Mouse (Mus musculus): ENCODE data around the gene Nkrf.

Nkrf gene

DNA sequence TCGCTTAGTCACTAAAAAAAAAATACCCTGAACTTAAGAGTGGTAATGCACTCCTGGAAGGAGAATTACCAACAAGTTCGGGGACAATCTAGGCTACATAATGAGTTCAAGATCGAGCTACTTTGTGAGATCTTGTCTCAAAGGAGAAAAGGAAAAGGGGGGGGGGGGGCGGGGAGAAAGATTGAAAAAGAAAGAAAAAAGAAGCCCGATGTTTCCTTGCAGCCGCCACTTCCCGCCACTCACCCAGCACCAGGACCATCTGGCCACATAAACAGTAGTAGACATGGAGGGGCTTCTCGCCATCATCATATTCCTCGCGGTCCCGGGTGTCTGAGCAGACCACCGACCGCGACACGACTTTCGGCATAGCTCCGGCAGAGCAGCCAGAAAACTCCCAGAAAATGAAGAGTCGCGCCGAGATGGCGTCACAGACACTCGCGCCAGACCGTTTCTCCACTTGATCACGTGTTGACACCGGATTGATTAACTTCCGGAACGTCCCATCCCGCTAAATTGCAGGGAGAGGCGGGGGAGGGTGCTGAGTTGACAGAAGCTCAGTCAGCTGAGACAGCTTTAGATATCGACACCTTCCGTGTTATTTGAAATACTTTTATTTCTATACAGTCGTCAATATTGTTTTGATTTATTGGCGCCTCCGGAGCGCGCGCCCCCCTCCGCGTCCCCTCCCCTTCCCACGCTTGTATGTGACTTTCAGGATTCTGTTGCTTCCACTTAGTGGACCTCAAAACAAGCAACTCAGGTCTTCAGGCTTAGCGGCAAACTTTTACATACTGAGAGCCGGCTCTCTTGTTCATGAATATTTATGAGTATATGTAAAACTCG is 38.7 kb downstream of the Nkrf start:
- peak; percentile 71 for DNase-seq (ENCODE audit: low spot score in 2 of 2)

DNA sequence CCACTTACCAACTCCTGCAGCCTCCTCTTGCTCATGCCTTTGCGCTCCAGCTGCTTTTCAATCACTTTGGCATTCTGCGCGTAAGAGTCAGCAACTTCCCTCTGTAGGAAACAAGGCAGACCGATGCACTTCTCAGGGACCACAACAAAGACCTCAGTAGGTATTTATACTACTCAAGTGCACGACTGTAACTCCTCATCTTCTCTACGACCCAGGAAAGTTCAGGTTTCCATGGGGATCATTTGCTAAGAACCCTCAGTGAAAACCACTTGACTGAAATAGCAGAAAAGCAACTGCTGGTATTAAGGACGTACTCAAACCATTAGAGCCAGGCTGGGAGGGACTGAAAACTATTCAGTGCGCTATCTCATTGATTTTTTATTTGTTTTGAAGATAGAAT is 50.1 kb downstream of the Nkrf start:
- DNase-seq (ENCODE audit: low spot score in 2 of 2): no peak

DNA sequence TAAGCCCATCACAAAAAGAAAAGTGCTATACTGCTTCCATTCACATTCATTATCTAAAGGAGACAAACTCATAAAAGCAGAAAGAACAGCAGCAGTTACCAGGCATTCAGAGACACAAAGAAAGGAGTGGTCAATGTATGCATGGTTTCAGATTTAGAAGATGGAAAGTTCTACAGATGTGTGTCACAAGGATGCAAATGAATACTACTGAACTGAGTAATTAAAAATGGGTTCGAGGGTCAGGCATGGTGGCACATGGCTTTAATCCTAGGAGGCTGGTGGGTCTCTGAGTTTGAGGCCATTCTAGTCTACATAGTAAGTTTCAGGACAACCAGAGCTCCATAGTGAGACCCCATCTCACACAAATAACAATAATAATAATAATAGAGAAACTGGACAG is 55.5 kb downstream of the Nkrf start:
- DNase-seq (ENCODE audit: low spot score in 2 of 2): no peak

DNA sequence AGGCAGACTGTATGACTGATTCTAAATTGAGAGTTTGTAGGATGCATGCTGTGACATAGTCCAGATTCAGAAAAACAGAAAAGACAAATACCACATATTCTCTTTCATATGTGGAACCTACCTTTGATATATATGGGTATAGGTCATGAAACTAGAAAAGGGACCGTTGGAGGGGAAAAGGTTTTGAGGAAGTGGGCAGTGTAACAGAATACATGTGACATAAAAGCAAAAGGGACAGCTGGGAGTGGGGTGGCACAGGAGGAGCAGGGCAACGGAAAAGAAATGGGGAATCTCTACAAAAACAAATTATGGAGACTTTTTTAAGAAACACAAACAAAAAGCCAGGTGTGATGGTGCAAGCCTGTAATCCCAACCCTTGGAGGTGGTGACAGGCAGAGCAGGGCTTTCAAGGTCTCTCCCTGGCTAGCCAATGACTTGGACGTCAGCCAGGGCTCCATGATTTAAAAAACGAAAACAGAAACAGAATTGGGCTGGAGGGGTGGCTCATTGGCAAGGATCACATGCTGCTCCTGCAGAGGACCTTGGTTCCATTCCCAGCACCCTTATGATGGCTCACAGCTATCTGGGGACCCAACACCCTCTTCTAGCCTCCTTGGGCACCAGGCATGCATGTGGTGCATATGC is 59.2 kb downstream of the Nkrf start:
- DNase-seq (ENCODE audit: low spot score in 2 of 2): no peak

DNA sequence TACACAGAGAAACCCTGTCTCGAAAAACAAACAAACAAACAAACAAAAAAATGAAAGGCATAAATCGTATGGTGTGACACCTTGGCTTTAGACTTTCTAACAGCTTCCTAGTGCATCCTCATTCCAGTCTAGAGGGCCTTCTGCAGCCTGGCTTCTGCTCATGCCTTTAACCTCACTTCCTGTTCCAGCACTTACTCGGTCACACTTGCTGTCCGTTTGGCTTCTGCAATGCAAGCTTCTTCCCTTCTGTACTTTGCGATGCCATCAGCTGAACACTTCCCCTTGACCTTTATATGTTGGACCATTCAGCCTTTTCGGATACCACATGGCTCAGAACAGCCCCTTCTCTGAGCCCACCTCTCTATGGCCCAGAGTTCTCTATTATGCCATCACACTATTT is 61.0 kb downstream of the Nkrf start:
- no peak for DNase-seq (ENCODE audit: low spot score in 2 of 2)

DNA sequence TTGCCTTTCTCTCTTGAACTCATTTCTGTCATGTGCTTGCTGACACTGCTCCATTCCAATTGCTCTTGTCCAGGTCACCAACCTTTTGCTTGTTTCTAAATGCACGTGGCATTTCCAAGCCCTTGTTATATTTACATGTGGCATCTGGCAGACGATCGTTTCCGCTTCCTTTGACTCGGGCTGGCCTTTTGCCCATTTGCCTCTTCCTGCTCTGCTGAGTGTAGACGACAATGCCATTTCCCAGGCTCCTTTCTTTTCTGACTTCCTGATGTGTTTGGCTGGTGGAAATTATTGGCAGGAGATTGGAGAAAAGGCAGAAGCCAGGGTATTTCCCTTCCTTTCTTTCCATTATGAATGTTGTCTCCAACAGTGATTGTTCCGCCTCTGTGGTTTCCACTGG is 63.3 kb downstream of the Nkrf start:
- DNase-seq (ENCODE audit: low spot score in 2 of 2): no peak

Data from frontal cortex, postnatal 14 days (tissue).